Mouse (Mus musculus) MEL (cell line): ENCODE results near the gene 4931414P19Rik.

Experiments used
- CTCF ChIP-seq, 3 experiments: IDR thresholded peaks in 2 of 3; conservative IDR thresholded peaks in 1 of 3; 2 replicates each; pipeline ENCODE4 v1.5.1; 2011 to 2012; ENCODE audit warnings: low read length in 3 of 3, low read depth in 2 of 3, mild to moderate bottlenecking in 2 of 3, improper control_type of control experiment in 1 of 3, inconsistent platforms in 1 of 3, mixed read lengths in 1 of 3, moderate library complexity in 1 of 3; ENCODE audit not compliant: control insufficient read depth in 1 of 3, insufficient read depth in 1 of 3, poor library complexity in 1 of 3, severe bottlenecking in 1 of 3
- KAT2A ChIP-seq: conservative IDR thresholded peaks from 2 replicates; pipeline ENCODE4 v1.6.1; 2012; ENCODE audit warnings: low read depth, low read length, improper control_type of control experiment, inconsistent platforms

DNA sequence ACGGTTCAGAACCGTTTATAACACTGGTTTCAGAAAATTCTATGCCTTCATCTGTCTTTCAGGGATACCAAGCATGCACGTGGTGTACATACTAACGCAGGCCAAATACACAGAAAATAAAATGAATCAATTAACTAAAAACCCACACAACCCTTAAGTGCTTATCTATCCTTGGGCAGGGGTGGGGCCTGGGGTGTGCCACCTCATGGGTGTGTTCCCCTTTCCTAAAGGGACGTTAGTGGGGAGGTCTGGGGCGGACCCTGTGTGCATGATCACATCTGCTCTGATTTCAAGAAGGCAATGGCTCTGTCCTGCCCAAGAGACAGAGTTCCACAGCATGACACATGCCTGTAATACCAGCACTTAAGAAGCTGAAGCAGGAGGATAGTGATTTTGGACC lies 17.5 kb upstream of the 4931414P19Rik start:
- TF ChIP-seq KAT2A (no peak), CTCF (IDR thresholded peaks at IDR 0.05 in 2 of 3, conservative IDR thresholded peaks at IDR 0.05 in 1 of 3; ENCODE audit: control insufficient read depth in 1 of 3, insufficient read depth in 1 of 3, low read depth in 2 of 3, low read length in 3 of 3, poor library complexity in 1 of 3, severe bottlenecking in 1 of 3) (no peak)
